12 mouse cellular contexts compared by ENCODE assay signal in the genomic region with DNA sequence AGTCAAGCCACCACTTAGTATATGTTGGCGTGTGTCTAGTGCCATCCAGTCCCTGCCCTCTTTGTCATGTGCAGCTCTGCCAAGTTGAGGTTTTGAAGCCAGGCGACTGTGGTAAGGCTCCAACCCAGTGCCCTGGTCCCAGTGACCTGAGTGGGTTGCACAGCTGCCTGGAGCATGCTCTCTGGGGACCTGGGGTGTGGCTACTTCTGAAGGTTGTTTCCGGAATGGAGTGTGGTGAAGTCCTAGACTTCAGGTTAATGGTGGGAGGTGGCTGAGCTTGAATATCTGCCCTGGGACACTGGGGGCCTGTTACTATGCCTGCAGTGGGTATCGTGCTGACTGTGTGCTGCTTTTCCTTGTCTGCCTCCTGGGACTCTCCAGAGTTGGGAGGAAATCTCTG. TPM values are rescaled to one million over a fixed set of nuclear protein-coding genes. Genes with fewer than 3 reads are reported as not detected.
DNase-seq lines count a peak whose midpoint lies in the region; ATAC-seq and TF ChIP-seq lines count a peak whose summit lies in the region.
"Had no signal": no experiment of that assay in that cellular context is flagged by ENCODE, and none has a peak within 500 bp of the region (broad histone marks: within the 10 kb centered on the region; RNA-seq: fewer than 3 reads in every experiment).

No protein-coding gene starts in this region.

- no peaks in the 10 kb centered on the region for H3K27me3 ChIP-seq in E14TG2a.4 (ENCODE audit: insufficient read depth, low read length)
- H3K27me3 ChIP-seq in embryonic facial prominence, embryonic 15.5 days, result no peaks in the 10 kb centered on the region
- no peaks in the 10 kb centered on the region for H3K27me3 ChIP-seq in hindbrain, embryonic 10.5 days (ENCODE audit: insufficient read depth, poor library complexity, severe bottlenecking)
- H3K27me3 ChIP-seq in forebrain, postnatal 0 days (ENCODE audit: insufficient read depth, low read length), result no peaks in the 10 kb centered on the region

- peak overlapping the region; percentile 85; the same call in 1 of the 2 replicates for H3K27ac ChIP-seq in layer of hippocampus, adult 2 months
- H3K27ac ChIP-seq in embryonic facial prominence, embryonic 15.5 days (replicated peaks), result no peak overlapping the region
- H3K27ac ChIP-seq in hindbrain, embryonic 10.5 days, result no peak overlapping the region
- H3K27ac ChIP-seq in forebrain, postnatal 0 days (ENCODE audit: low read depth, low read length), result no peak overlapping the region

- no peak for DNase-seq in layer of hippocampus, adult 2 months (ENCODE audit: low spot score in 2 of 2)
- no peak for DNase-seq in layer of hippocampus, adult 11-12 months (ENCODE audit: low spot score)
- DNase-seq in hindbrain, embryonic 10.5 days (ENCODE audit: low spot score), result no peak
- DNase-seq in forebrain, postnatal 0 days, result no peak
- DNase-seq in kidney, postnatal 4 days, result no peak
- DNase-seq: cerebellum, adult 9-10 months; retina, postnatal 1 day had no signal

- H3K4me2 ChIP-seq in embryonic facial prominence, embryonic 15.5 days (replicated peaks), result no peak overlapping the region
- H3K4me2 ChIP-seq in forebrain, postnatal 0 days (ENCODE audit: low read depth), result no peak overlapping the region
- H3K4me2 ChIP-seq: lung, embryonic 14.5 days had no signal

- peaks cover under 1% of the 10 kb centered on the region; the same call in 1 of the 2 replicates for H3K9me3 ChIP-seq in E14TG2a.4 (ENCODE audit: low read length)
- no peaks in the 10 kb centered on the region for H3K9me3 ChIP-seq in embryonic facial prominence, embryonic 15.5 days (replicated peaks)
- no peaks in the 10 kb centered on the region for H3K9me3 ChIP-seq in hindbrain, embryonic 10.5 days
- no peaks in the 10 kb centered on the region for H3K9me3 ChIP-seq in forebrain, postnatal 0 days (ENCODE audit: low read length)

- 65% methylated on average over 4 of the region's 4 CpGs for WGBS in embryonic facial prominence, embryonic 15.5 days
- WGBS in hindbrain, embryonic 10.5 days, result 77% methylated on average over 4 of the region's 4 CpGs
- 93% methylated on average over 4 of the region's 4 CpGs for WGBS in forebrain, postnatal 0 days

- H3K9ac ChIP-seq in embryonic facial prominence, embryonic 15.5 days, result no peak overlapping the region
- H3K9ac ChIP-seq in forebrain, postnatal 0 days, result no peak overlapping the region
- H3K9ac ChIP-seq: lung, embryonic 14.5 days had no signal

- 0 out of 2 replicates have a peak, but pooled peaks have one; percentile 20 for ATAC-seq in embryonic facial prominence, embryonic 15.5 days (ENCODE audit: insufficient number of reproducible peaks, low FRiP score, low TSS enrichment, low read depth)
- ATAC-seq in megakaryocyte progenitor cell, adult 5-6 weeks (replicated peaks; ENCODE audit: poor library complexity), result peak; percentile 31
- no peak for ATAC-seq in forebrain, postnatal 0 days
- ATAC-seq: forebrain, embryonic 16.5 days had no signal

- H3K4me3 ChIP-seq in layer of hippocampus, adult 2 months, result no peak overlapping the region
- peak overlapping the region; percentile 66 for H3K4me3 ChIP-seq in E14TG2a.4 (replicated peaks; ENCODE audit: low read length)
- H3K4me3 ChIP-seq in embryonic facial prominence, embryonic 15.5 days (replicated peaks), result no peak overlapping the region
- H3K4me3 ChIP-seq in hindbrain, embryonic 10.5 days, result no peak overlapping the region
- no peak overlapping the region for H3K4me3 ChIP-seq in forebrain, postnatal 0 days (ENCODE audit: low read depth, low read length)

- no peaks in the 10 kb centered on the region for H3K36me3 ChIP-seq in E14TG2a.4 (ENCODE audit: insufficient read depth, low read length)
- no peaks in the 10 kb centered on the region for H3K36me3 ChIP-seq in embryonic facial prominence, embryonic 15.5 days
- H3K36me3 ChIP-seq in hindbrain, embryonic 10.5 days, result no peaks in the 10 kb centered on the region
- no peaks in the 10 kb centered on the region for H3K36me3 ChIP-seq in forebrain, postnatal 0 days (ENCODE audit: insufficient read depth)

- H3K4me1 ChIP-seq in E14TG2a.4 (replicated peaks; ENCODE audit: low read depth, low read length), result peaks cover 97% of the 10 kb centered on the region
- peaks cover 52% of the 10 kb centered on the region for H3K4me1 ChIP-seq in embryonic facial prominence, embryonic 15.5 days
- H3K4me1 ChIP-seq in hindbrain, embryonic 10.5 days (replicated peaks), result peaks cover 15% of the 10 kb centered on the region
- H3K4me1 ChIP-seq in forebrain, postnatal 0 days (ENCODE audit: insufficient read depth), result no peaks in the 10 kb centered on the region

- TF ChIP-seq CTCF in layer of hippocampus, adult 2 months (conservative IDR thresholded peaks at IDR 0.05), result no peak
- no peak for TF ChIP-seq CTCF in E14TG2a.4 (conservative IDR thresholded peaks at IDR 0.05; ENCODE audit: low read length)
- no peak for TF ChIP-seq CTCF in forebrain, postnatal 0 days (IDR thresholded peaks at IDR 0.05; ENCODE audit: low read depth)

RNA-seq across cellular contexts. Expression of gene Tanc1, which starts 18.0 kb away (rescaled TPM):
- 100 to 1,000 TPM; 118 to 124 TPM for total RNA-seq in layer of hippocampus, adult 2 months (2021)
- 40.7 and 42.0 TPM in 2 replicates for polyA plus RNA-seq in embryonic facial prominence, embryonic 15.5 days (2015; fragmentation: Nextera tagmentation; extraction: Ambion mirVana)
- total RNA-seq in megakaryocyte progenitor cell, adult 5-6 weeks (2015), result 5.4 and 7.4 TPM in 2 replicates
- 5.1 and 6.1 TPM in 2 replicates for total RNA-seq in megakaryocyte progenitor cell, adult 5-6 weeks (2017)
- polyA plus RNA-seq in hindbrain, embryonic 10.5 days (2016; fragmentation: Nextera tagmentation; extraction: Ambion mirVana), result 15.9 and 16.3 TPM in 2 replicates
- 4.3 and 5.0 TPM in 2 replicates for total RNA-seq in forebrain, postnatal 0 days (2014; rRNA removed)
- polyA plus RNA-seq in forebrain, postnatal 0 days (2015; fragmentation: Nextera tagmentation; extraction: Ambion mirVana), result 1.3 and 2.9 TPM in 2 replicates

Comparison
In these comparisons a context has a peak if more than half of its experiments do, and no peak if none do; other contexts are left out.
1. RNA of gene Tanc1, which starts 18.0 kb away (total RNA-seq): 118 to 124 TPM in layer of hippocampus, adult 2 months; 5.1 to 7.4 TPM in megakaryocyte progenitor cell, adult 5-6 weeks and 4.3 to 5.0 TPM in forebrain, postnatal 0 days; every median in the first group is over 10 times any median in the second.